Mouse (Mus musculus) midbrain, embryonic 11.5 days (tissue): ENCODE results near the gene Kif14. TPM values are rescaled to one million over a fixed set of nuclear protein-coding genes. Genes with fewer than 3 reads are reported as not detected.
A peak's percentile ranks its signal among the peaks of the same experiment; 100 is the strongest.

Source experiments
- ATAC-seq: fragments of 200-750 bp; cut with Nextera tagmentation; 2 replicates; pipeline ENCODE4 v1.8.0; 2017; ENCODE audit warnings: moderate TSS enrichment, moderate library complexity; ENCODE audit not compliant: low FRiP score
- DNase-seq: peaks from one replicate; pipeline ENCODE4 v3.0.0; 2015; ENCODE audit warnings: low spot score; ENCODE audit errors: missing footprints
- H3K27ac ChIP-seq: fragments of 300-500 bp; sonication (generic); 2 replicates; pipeline ENCODE4 v1.5.1; 2014; ENCODE audit warnings: low read depth, low read length
- H3K27me3 ChIP-seq: fragments of 300-500 bp; sonication (generic); 2 replicates; pipeline ENCODE4 v1.6.1; 2014; ENCODE audit warnings: mild to moderate bottlenecking, low read length, moderate library complexity, mixed read lengths; ENCODE audit not compliant: control insufficient read depth, insufficient read depth
- H3K36me3 ChIP-seq: fragments of 300-500 bp; sonication (generic); 2 replicates; pipeline ENCODE4 v1.6.1; 2014; ENCODE audit warnings: mild to moderate bottlenecking, low read length, moderate library complexity, mixed read lengths; ENCODE audit not compliant: control insufficient read depth, insufficient read depth
- H3K4me1 ChIP-seq: fragments of 300-500 bp; sonication (generic); 2 replicates; pipeline ENCODE4 v1.6.1; 2014; ENCODE audit warnings: low read length; ENCODE audit not compliant: control insufficient read depth, insufficient read depth
- H3K4me2 ChIP-seq: fragments of 300-500 bp; sonication (generic); 2 replicates; pipeline ENCODE4 v1.6.1; 2014; ENCODE audit warnings: mild to moderate bottlenecking, moderate library complexity
- H3K4me3 ChIP-seq: fragments of 300-500 bp; sonication (generic); 2 replicates; pipeline ENCODE4 v1.5.1; 2014; ENCODE audit warnings: low read depth, low read length
- H3K9ac ChIP-seq: fragments of 300-500 bp; sonication (generic); 2 replicates; pipeline ENCODE4 v1.6.1; 2014; ENCODE audit warnings: low read length
- H3K9me3 ChIP-seq: fragments of 300-500 bp; sonication (generic); 2 replicates; pipeline ENCODE4 v1.6.1; 2016; ENCODE audit warnings: low read length; ENCODE audit not compliant: control insufficient read depth
- WGBS: fragments of 180-500 bp; shearing (Covaris S2); extraction: QIAGEN DNeasy Blood & Tissue Kit; methylation state at CpG from one replicate; pipeline ENCODE4 v1.1.7; 2014; 5-methylcytosine and 5-hydroxymethylcytosine counted together
- polyA plus RNA-seq: library from polyadenylated mRNA; unstranded; fragments of >200 nt; fragmentation: Nextera tagmentation; extraction: Ambion mirVana; gene quantifications from 2 replicates; pipeline ENCODE4 v1.2.1, GENCODE M21; 2014

Kif14 gene
- polyA plus RNA-seq, 1 experiment from 2014 or later = 7.4 TPM

GRCm38 (mm10) chr1:136538247-136538646 is 72.1 kb downstream of the Kif14 start:
- Histone ChIP-seq H3K4me2 (no peak overlapping the region), H3K27ac (no peak overlapping the region), H3K9me3 (no peaks in the 10 kb centered on the region; the same call in 1 of the 2 replicates), H3K4me3 (no peak overlapping the region), H3K27me3 (no peaks in the 10 kb centered on the region), H3K36me3 (no peaks in the 10 kb centered on the region), H3K9ac (no peak overlapping the region), H3K4me1 (peaks cover 4% of the 10 kb centered on the region)
- ATAC-seq (no peak), DNase-seq (no peak)
- 92% methylated on average over 4 of the region's 4 CpGs for WGBS

GRCm38 (mm10) chr1:136540407-136540895 is 74.3 kb downstream of the Kif14 start:
- peaks cover 4% of the 10 kb centered on the region for H3K4me1 ChIP-seq
- H3K27ac ChIP-seq = no peak overlapping the region
- WGBS = 32% methylated on average over 9 of the region's 9 CpGs
- H3K4me3 ChIP-seq = no peak overlapping the region
- no peak overlapping the region for H3K9ac ChIP-seq
- H3K27me3 ChIP-seq = no peaks in the 10 kb centered on the region
- DNase-seq = peak; percentile 85
- H3K4me2 ChIP-seq = no peak overlapping the region
- ATAC-seq = no peak
- no peaks in the 10 kb centered on the region; the same call in 1 of the 2 replicates for H3K9me3 ChIP-seq
- H3K36me3 ChIP-seq = no peaks in the 10 kb centered on the region

- no peak overlapping the region for H3K27ac ChIP-seq
- no peak overlapping the region for H3K4me3 ChIP-seq
- no peak for ATAC-seq
- no peak for DNase-seq
- peaks cover 4% of the 10 kb centered on the region for H3K4me1 ChIP-seq
- WGBS = 75% methylated on average over 12 of the region's 12 CpGs
- no peak overlapping the region for H3K9ac ChIP-seq
- no peak overlapping the region for H3K4me2 ChIP-seq
- H3K9me3 ChIP-seq = no peaks in the 10 kb centered on the region; the same call in 1 of the 2 replicates
- H3K36me3 ChIP-seq = no peaks in the 10 kb centered on the region
- no peaks in the 10 kb centered on the region for H3K27me3 ChIP-seq
Measured at GRCm38 (mm10) chr1:136541618-136542376, 75.7 kb downstream of the Kif14 start.

- DNase-seq (no peak), ATAC-seq (no peak)
- no peak overlapping the region for H3K4me2 ChIP-seq
- H3K27ac ChIP-seq = no peak overlapping the region
- no peak overlapping the region for H3K9ac ChIP-seq
- no peaks in the 10 kb centered on the region for H3K27me3 ChIP-seq
- peaks cover 4% of the 10 kb centered on the region for H3K4me1 ChIP-seq
- no peaks in the 10 kb centered on the region for H3K9me3 ChIP-seq
- WGBS = 49% methylated on average over 7 of the region's 7 CpGs
- H3K4me3 ChIP-seq = no peak overlapping the region
- no peaks in the 10 kb centered on the region for H3K36me3 ChIP-seq
Measured at GRCm38 (mm10) chr1:136543920-136544319, 77.8 kb downstream of the Kif14 start.

- no peaks in the 10 kb centered on the region for H3K4me1 ChIP-seq
- H3K27ac ChIP-seq = no peak overlapping the region
- ATAC-seq = no peak
- H3K27me3 ChIP-seq = no peaks in the 10 kb centered on the region
- no peaks in the 10 kb centered on the region for H3K9me3 ChIP-seq
- H3K4me3 ChIP-seq = no peak overlapping the region
- no peaks in the 10 kb centered on the region for H3K36me3 ChIP-seq
- H3K9ac ChIP-seq = no peak overlapping the region
- 90% methylated on average over 2 of the region's 2 CpGs for WGBS
- H3K4me2 ChIP-seq = no peak overlapping the region
- no peak for DNase-seq
Measured at GRCm38 (mm10) chr1:136547068-136547467, 80.9 kb downstream of the Kif14 start.

- no peak for DNase-seq
- ATAC-seq = no peak
- Histone ChIP-seq H3K4me1 (no peaks in the 10 kb centered on the region), H3K27ac (no peak overlapping the region), H3K27me3 (no peaks in the 10 kb centered on the region), H3K9me3 (no peaks in the 10 kb centered on the region), H3K4me2 (no peak overlapping the region), H3K9ac (no peak overlapping the region), H3K36me3 (no peaks in the 10 kb centered on the region), H3K4me3 (no peak overlapping the region)
- WGBS = 92% methylated on average over 6 of the region's 6 CpGs
Measured at GRCm38 (mm10) chr1:136550285-136550684, 84.1 kb downstream of the Kif14 start.

- H3K4me1 ChIP-seq = no peaks in the 10 kb centered on the region
- DNase-seq (peak; percentile 98), ATAC-seq (peak; percentile 33; the same call in 1 of the 2 replicates)
- 32% methylated on average over 16 of the region's 16 CpGs for WGBS
- H3K9ac ChIP-seq = no peak overlapping the region
- no peaks in the 10 kb centered on the region for H3K27me3 ChIP-seq
- no peak overlapping the region for H3K4me3 ChIP-seq
- H3K9me3 ChIP-seq = no peaks in the 10 kb centered on the region
- H3K27ac ChIP-seq = no peak overlapping the region
- H3K4me2 ChIP-seq = no peak overlapping the region
- H3K36me3 ChIP-seq = no peaks in the 10 kb centered on the region
Measured at GRCm38 (mm10) chr1:136550851-136551540, 84.9 kb downstream of the Kif14 start.

GRCm38 (mm10) chr1:136554686-136555085 is 88.5 kb downstream of the Kif14 start:
- ATAC-seq (no peak), DNase-seq (no peak)
- no peaks in the 10 kb centered on the region for H3K36me3 ChIP-seq
- H3K9me3 ChIP-seq = no peaks in the 10 kb centered on the region
- WGBS = 88% methylated on average over 3 of the region's 3 CpGs
- no peaks in the 10 kb centered on the region for H3K27me3 ChIP-seq
- no peaks in the 10 kb centered on the region for H3K4me1 ChIP-seq
- H3K9ac ChIP-seq = no peak overlapping the region
- no peak overlapping the region for H3K4me3 ChIP-seq
- H3K27ac ChIP-seq = no peak overlapping the region
- H3K4me2 ChIP-seq = no peak overlapping the region

- no peaks in the 10 kb centered on the region for H3K36me3 ChIP-seq
- H3K9me3 ChIP-seq = no peaks in the 10 kb centered on the region
- no peak overlapping the region for H3K4me3 ChIP-seq
- WGBS = 67% methylated on average over 7 of the region's 7 CpGs
- H3K9ac ChIP-seq = no peak overlapping the region
- H3K27me3 ChIP-seq = no peaks in the 10 kb centered on the region
- H3K27ac ChIP-seq = no peak overlapping the region
- H3K4me1 ChIP-seq = no peaks in the 10 kb centered on the region
- ATAC-seq (no peak), DNase-seq (no peak)
- H3K4me2 ChIP-seq = no peak overlapping the region
Measured at GRCm38 (mm10) chr1:136555892-136556291, 89.7 kb downstream of the Kif14 start.
